Mouse (Mus musculus) kidney, adult 2 months (tissue): ENCODE measurements around the gene Bmf.

Experiments used
- CTCF ChIP-seq: fragments of 200-500 bp; conservative IDR thresholded peaks from 2 replicates; pipeline ENCODE4 v1.5.1; 2011; ENCODE audit warnings: low read depth, mild to moderate bottlenecking, control low read depth, low read length, moderate library complexity, mixed read lengths; ENCODE audit not compliant: insufficient read depth, insufficient read length
- POLR2A ChIP-seq: fragments of 200-500 bp; IDR thresholded peaks from one replicate; pipeline ENCODE4 v1.6.1; 2011; ENCODE audit warnings: low read depth, low read length, control low read depth

DNA sequence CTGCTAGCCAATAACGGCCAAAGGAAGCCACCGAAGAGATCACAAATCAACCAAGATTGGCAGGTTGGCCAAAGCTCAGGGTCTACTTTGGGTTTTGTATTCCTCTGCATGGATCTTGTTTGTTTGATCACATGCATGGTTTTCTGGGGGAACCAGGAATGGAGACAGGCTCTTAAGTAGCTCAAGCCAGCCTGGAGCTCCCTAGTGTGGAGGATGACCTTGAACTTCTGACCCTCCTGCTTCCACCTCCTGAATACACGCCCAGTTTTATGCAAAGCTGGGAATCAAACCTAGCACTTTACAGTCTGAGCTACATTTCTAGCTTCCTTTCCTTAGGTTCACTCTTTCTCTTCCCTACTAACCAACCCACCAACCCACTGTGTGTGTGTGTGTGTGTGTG, 64.1 kb downstream of the Bmf start:
- TF ChIP-seq CTCF (no peak), POLR2A (no peak)
